Mouse (Mus musculus): ENCODE data around the gene Perp. TPM values are rescaled to one million over a fixed set of nuclear protein-coding genes. Genes with fewer than 3 reads are reported as not detected.

Gene Perp
- polyA plus RNA-seq, 1 experiment, result not detected

GRCm38 (mm10) chr10:18839530-18839929 lies 5.3 kb upstream of the Perp start:
- no peak for TF ChIP-seq POLR2A (IDR thresholded peaks at IDR 0.05; ENCODE audit: borderline replicate concordance, low read depth, low read length)
- H3K27ac ChIP-seq (ENCODE audit: insufficient read depth, low read depth, low read length), result no peak overlapping the region
- H3K4me1 ChIP-seq (ENCODE audit: control insufficient read depth, insufficient read depth, low read length), result no peaks in the 10 kb centered on the region
- no peak overlapping the region for H3K4me3 ChIP-seq (ENCODE audit: insufficient read depth, low read length)

- TF ChIP-seq CTCF (IDR thresholded peaks at IDR 0.05; ENCODE audit: low read depth, low read length) (no peak), POLR2A (IDR thresholded peaks at IDR 0.05; ENCODE audit: borderline replicate concordance, low read depth, low read length) (no peak)
- no peak overlapping the region for H3K4me3 ChIP-seq (ENCODE audit: insufficient read depth, low read length)
- no peak overlapping the region for H3K27ac ChIP-seq (ENCODE audit: insufficient read depth, low read depth, low read length)
- H3K4me1 ChIP-seq (ENCODE audit: control insufficient read depth, insufficient read depth, low read length), result no peaks in the 10 kb centered on the region
Measured at GRCm38 (mm10) chr10:18840736-18841135, 4.1 kb upstream of the Perp start.

- Histone ChIP-seq H3K4me3 (ENCODE audit: insufficient read depth, low read length) (peak overlapping the region; percentile 57), H3K4me1 (ENCODE audit: control insufficient read depth, insufficient read depth, low read length) (no peaks in the 10 kb centered on the region), H3K27ac (ENCODE audit: insufficient read depth, low read depth, low read length) (no peak overlapping the region)
- no peak for TF ChIP-seq CTCF (IDR thresholded peaks at IDR 0.05; ENCODE audit: low read depth, low read length)
Measured at GRCm38 (mm10) chr10:18845287-18845662, 455 bp downstream of the Perp start.

GRCm38 (mm10) chr10:18845711-18846110 lies 891 bp downstream of the Perp start:
- H3K27ac ChIP-seq (ENCODE audit: insufficient read depth, low read depth, low read length), result no peak overlapping the region
- TF ChIP-seq CTCF (IDR thresholded peaks at IDR 0.05; ENCODE audit: low read depth, low read length), result no peak
- TF ChIP-seq POLR2A (IDR thresholded peaks at IDR 0.05; ENCODE audit: borderline replicate concordance, low read depth, low read length), result no peak
- H3K4me3 ChIP-seq (ENCODE audit: insufficient read depth, low read length), result no peak overlapping the region
- no peaks in the 10 kb centered on the region for H3K4me1 ChIP-seq (ENCODE audit: control insufficient read depth, insufficient read depth, low read length)

- Histone ChIP-seq H3K4me1 (ENCODE audit: control insufficient read depth, insufficient read depth, low read length) (no peaks in the 10 kb centered on the region), H3K27ac (ENCODE audit: insufficient read depth, low read depth, low read length) (no peak overlapping the region), H3K4me3 (ENCODE audit: insufficient read depth, low read length) (no peak overlapping the region)
- TF ChIP-seq CTCF (IDR thresholded peaks at IDR 0.05; ENCODE audit: low read depth, low read length) (no peak), POLR2A (IDR thresholded peaks at IDR 0.05; ENCODE audit: borderline replicate concordance, low read depth, low read length) (no peak)
Measured at GRCm38 (mm10) chr10:18846474-18847264, 1.8 kb downstream of the Perp start.

- no peak overlapping the region for H3K4me3 ChIP-seq (ENCODE audit: insufficient read depth, low read length)
- TF ChIP-seq POLR2A (IDR thresholded peaks at IDR 0.05; ENCODE audit: borderline replicate concordance, low read depth, low read length), result no peak
- no peak for TF ChIP-seq CTCF (IDR thresholded peaks at IDR 0.05; ENCODE audit: low read depth, low read length)
- H3K4me1 ChIP-seq (ENCODE audit: control insufficient read depth, insufficient read depth, low read length), result no peaks in the 10 kb centered on the region
- H3K27ac ChIP-seq (ENCODE audit: insufficient read depth, low read depth, low read length), result no peak overlapping the region
Measured at GRCm38 (mm10) chr10:18850177-18850576, 5.4 kb downstream of the Perp start.

- no peak overlapping the region for H3K27ac ChIP-seq (ENCODE audit: insufficient read depth, low read depth, low read length)
- TF ChIP-seq CTCF (IDR thresholded peaks at IDR 0.05; ENCODE audit: low read depth, low read length) (no peak), POLR2A (IDR thresholded peaks at IDR 0.05; ENCODE audit: borderline replicate concordance, low read depth, low read length) (no peak)
- H3K4me3 ChIP-seq (ENCODE audit: insufficient read depth, low read length), result no peak overlapping the region
- H3K4me1 ChIP-seq (ENCODE audit: control insufficient read depth, insufficient read depth, low read length), result no peaks in the 10 kb centered on the region
Measured at GRCm38 (mm10) chr10:18853417-18853816, 8.6 kb downstream of the Perp start.

- no peak overlapping the region for H3K4me3 ChIP-seq (ENCODE audit: insufficient read depth, low read length)
- no peaks in the 10 kb centered on the region for H3K4me1 ChIP-seq (ENCODE audit: control insufficient read depth, insufficient read depth, low read length)
- H3K27ac ChIP-seq (ENCODE audit: insufficient read depth, low read depth, low read length), result no peak overlapping the region
- no peak for TF ChIP-seq POLR2A (IDR thresholded peaks at IDR 0.05; ENCODE audit: borderline replicate concordance, low read depth, low read length)
- TF ChIP-seq CTCF (IDR thresholded peaks at IDR 0.05; ENCODE audit: low read depth, low read length), result no peak
Measured at GRCm38 (mm10) chr10:18857244-18857643, 12.4 kb downstream of the Perp start.

- Histone ChIP-seq H3K4me3 (ENCODE audit: insufficient read depth, low read length) (no peak overlapping the region), H3K27ac (ENCODE audit: insufficient read depth, low read depth, low read length) (no peak overlapping the region), H3K4me1 (ENCODE audit: control insufficient read depth, insufficient read depth, low read length) (no peaks in the 10 kb centered on the region)
- TF ChIP-seq POLR2A (IDR thresholded peaks at IDR 0.05; ENCODE audit: borderline replicate concordance, low read depth, low read length) (no peak), CTCF (IDR thresholded peaks at IDR 0.05; ENCODE audit: low read depth, low read length) (no peak)
Measured at GRCm38 (mm10) chr10:18859632-18860031, 14.8 kb downstream of the Perp start.

GRCm38 (mm10) chr10:18860119-18860824 lies 15.5 kb downstream of the Perp start:
- H3K4me1 ChIP-seq (ENCODE audit: control insufficient read depth, insufficient read depth, low read length), result no peaks in the 10 kb centered on the region
- H3K27ac ChIP-seq (ENCODE audit: insufficient read depth, low read depth, low read length), result no peak overlapping the region
- TF ChIP-seq POLR2A (IDR thresholded peaks at IDR 0.05; ENCODE audit: borderline replicate concordance, low read depth, low read length), result no peak
- no peak overlapping the region for H3K4me3 ChIP-seq (ENCODE audit: insufficient read depth, low read length)
